Mouse (Mus musculus) mesoderm, embryonic 11.5 days (tissue): Measurements from ENCODE around the gene Glb1l2.

Experiments
- DNase-seq: peaks from one replicate; pipeline ENCODE4 v3.0.0-alpha.2; 2012; ENCODE audit warnings: low read depth, low spot score

Gene Glb1l2

DNA sequence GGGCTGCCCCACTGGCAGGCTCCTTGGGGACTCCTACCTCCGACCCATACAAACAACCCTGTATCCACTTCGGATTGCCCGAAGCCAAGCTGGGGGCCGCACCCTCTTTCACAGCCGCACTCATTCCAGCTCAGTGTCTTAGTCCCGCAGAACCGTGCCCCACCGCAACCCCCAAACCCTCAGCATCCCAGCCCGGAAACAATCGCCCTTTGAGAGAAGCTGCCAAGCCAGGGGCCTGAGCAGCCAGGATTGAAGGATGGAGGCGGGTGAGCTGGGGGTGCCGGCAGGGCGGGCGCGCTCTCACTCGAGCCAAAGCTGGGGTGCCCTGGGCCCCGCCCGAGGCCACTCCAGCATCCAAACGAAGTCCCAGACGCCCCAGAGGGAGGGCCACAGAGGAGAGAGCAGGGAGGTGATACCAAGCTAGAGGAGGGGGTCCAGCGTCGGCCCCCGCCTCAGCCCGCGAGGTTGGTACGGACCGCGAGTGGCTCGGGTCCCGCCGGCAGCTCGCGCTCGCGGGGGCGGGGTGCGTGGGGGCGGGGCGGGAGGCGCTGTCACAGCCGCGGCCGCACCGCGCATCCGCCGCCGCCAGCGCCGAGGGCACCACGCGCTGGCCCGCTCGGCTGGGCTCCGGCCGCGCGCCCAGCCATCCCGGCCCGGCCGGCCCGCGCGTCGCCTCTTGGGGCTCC is 72.9 kb downstream of the Glb1l2 start, which contains the start of gene B3gat1:
Gene B3gat1 (plus strand): TSS at position 523 of the 686 bp plus-strand sequence.
- DNase-seq = peak; percentile 54

DNA sequence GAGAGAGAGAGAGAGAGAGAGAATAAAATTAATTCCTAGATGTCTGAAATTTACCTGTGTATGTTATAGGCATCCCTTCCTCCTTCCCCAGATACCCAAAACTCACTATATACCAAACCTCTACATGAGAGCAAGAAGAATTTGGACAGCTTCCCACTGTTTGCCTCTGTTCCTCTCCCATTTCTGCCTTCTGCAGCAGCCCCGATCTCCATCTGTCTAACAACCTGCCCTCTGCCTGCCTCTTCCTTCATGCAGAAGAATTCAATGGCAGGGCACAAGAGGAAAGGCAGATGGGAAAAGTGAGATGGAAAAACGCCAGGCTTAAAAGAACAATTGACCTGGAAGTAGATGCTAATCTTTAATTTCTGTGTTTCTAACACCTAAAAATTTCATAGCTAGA is 77.7 kb downstream of the Glb1l2 start:
- DNase-seq = no peak

DNA sequence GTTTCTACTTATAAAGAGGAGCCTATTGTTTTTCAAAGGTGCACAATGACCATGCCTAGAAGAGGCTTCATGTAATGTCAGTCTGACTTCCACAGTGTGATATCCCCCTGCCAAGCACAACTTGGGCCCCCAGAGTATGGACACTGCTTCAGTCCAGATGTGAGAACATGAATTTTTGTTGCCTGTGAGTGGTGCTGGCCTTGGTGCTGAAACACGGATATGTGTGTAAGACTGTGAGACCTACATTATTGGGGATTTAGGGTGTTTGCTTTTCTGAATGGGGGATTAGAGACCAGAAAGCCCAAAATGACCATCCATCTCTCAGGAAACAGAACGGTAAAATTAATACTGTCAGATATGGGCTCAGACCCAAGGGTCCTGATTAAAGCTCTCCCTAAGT is 78.8 kb downstream of the Glb1l2 start:
- DNase-seq = peak; percentile 75

DNA sequence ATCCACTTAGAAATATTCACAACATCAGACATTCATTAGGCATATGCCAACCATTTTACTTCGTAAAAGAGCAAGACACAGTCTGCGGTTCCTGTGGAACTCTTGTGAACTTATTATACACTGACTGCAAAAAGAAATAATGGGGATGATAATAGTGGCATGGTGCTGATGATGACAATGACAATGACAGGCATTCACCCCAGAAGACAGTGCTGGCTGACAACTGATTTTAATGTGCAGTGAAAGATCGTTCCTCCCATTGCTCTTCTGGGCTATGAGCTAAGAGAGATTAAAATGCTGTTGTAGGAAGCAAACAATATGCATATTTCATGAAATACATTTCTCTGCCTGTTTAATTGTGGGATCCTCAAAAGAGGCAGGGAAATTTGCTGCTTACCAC is 80.6 kb downstream of the Glb1l2 start:
- DNase-seq = no peak

DNA sequence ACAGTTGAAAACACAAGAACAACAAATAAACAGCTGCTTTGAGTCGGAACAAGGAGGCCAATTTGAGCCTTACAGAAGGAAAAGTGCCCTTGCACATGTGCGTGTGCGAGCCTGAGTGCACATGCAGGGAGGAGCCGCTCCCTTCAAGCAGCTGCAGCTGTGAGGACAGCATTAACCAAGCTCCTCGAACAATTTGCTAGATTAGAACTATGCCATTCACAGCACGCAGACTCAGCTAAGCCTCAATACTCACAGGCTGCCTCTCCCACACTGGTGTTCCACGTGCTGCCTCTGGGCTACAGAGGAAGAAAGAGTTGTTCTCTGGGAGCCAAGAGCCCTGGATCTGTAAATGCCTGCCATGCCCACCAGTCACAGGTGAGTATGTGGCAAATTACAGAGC is 84.5 kb downstream of the Glb1l2 start:
- DNase-seq = no peak

DNA sequence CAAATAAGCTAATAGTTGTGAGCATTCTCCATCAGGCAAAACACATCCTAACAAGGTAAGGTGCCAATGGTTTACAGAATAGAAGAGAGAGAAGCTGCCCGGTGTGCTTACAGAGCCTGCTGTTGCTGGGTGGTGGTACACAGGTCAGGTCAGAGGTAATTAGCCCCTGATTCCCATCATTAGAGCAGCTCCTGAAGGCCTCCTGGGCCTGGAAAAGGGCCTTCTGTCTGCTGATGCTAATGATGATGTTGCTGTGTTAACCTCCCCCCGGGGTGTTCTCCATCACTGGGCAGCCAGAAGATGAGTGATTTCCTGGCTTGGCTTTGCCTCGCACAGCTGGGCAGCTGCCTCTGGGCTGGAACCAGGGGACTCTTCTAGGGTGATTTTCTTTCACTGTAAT is 87.9 kb downstream of the Glb1l2 start:
- DNase-seq = peak; percentile 12
